Mouse (Mus musculus) lung, postnatal 0 days (tissue): ENCODE results near the gene Smoc2. TPM values are rescaled to one million over a fixed set of nuclear protein-coding genes. Genes with fewer than 3 reads are reported as not detected.

Experiments
- ATAC-seq: fragments of 200-750 bp; cut with Nextera tagmentation; 2 replicates; pipeline ENCODE4 v1.8.0; 2017; ENCODE audit warnings: moderate library complexity
- DNase-seq: peaks from one replicate; pipeline ENCODE4 v3.0.0-alpha.2; 2016; ENCODE audit warnings: low spot score
- H3K27ac ChIP-seq: fragments of 300-500 bp; sonication (generic); 2 replicates; pipeline ENCODE4 v1.5.1; 2014; ENCODE audit warnings: antibody characterized with exemption, mild to moderate bottlenecking, low read length, mixed read lengths
- H3K27me3 ChIP-seq: fragments of 300-500 bp; sonication (generic); replicated peaks from 2 replicates; pipeline ENCODE4 v1.6.1; 2014; ENCODE audit warnings: low read length, mixed read lengths; ENCODE audit not compliant: insufficient read depth
- H3K36me3 ChIP-seq: fragments of 300-500 bp; sonication (generic); 2 replicates; pipeline ENCODE4 v1.6.1; 2014; ENCODE audit warnings: low read length, mixed read lengths; ENCODE audit not compliant: insufficient read depth
- H3K4me1 ChIP-seq: fragments of 300-500 bp; sonication (generic); 2 replicates; pipeline ENCODE4 v1.6.1; 2014; ENCODE audit warnings: antibody characterized with exemption, low read depth, low read length, mixed read lengths; ENCODE audit not compliant: insufficient read depth
- H3K4me2 ChIP-seq: fragments of 300-500 bp; sonication (generic); replicated peaks from 2 replicates; pipeline ENCODE4 v1.6.1; 2014; ENCODE audit warnings: low read depth, mild to moderate bottlenecking, low read length, moderate library complexity, mixed read lengths
- H3K4me3 ChIP-seq: fragments of 300-500 bp; sonication (generic); 2 replicates; pipeline ENCODE4 v1.5.1; 2014; ENCODE audit warnings: low read depth, low read length
- H3K9ac ChIP-seq: fragments of 300-500 bp; sonication (generic); replicated peaks from 2 replicates; pipeline ENCODE4 v1.6.1; 2014; ENCODE audit warnings: low read depth, mild to moderate bottlenecking
- H3K9me3 ChIP-seq: fragments of 300-500 bp; sonication (generic); 2 replicates; pipeline ENCODE4 v1.6.1; 2016; ENCODE audit warnings: low read length, mixed read lengths
- CTCF ChIP-seq: IDR thresholded peaks from 2 replicates; pipeline ENCODE4 v1.5.1; 2016; ENCODE audit warnings: antibody characterized with exemption, mild to moderate bottlenecking
- EP300 ChIP-seq: IDR thresholded peaks from 2 replicates; pipeline ENCODE4 v1.6.1; 2016; ENCODE audit warnings: antibody characterized with exemption, mild to moderate bottlenecking, control low read depth
- WGBS: fragments of 180-500 bp; shearing (Covaris S2); extraction: QIAGEN DNeasy Blood & Tissue Kit; methylation state at CpG from one replicate; pipeline ENCODE4 v1.1.7; 2014; 5-methylcytosine and 5-hydroxymethylcytosine counted together
- polyA plus RNA-seq: library from polyadenylated mRNA; unstranded; fragments of >200 nt; fragmentation: Nextera tagmentation; extraction: Ambion mirVana; gene quantifications from 2 replicates; pipeline ENCODE4 v1.2.1, GENCODE M21; 2015

Gene Smoc2
- polyA plus RNA-seq, 1 experiment from 2014 or later, result 32.2 TPM

GRCm38 (mm10) chr17:14400960-14401359 is 121.7 kb downstream of the Smoc2 start:
- TF ChIP-seq EP300 (peak; percentile 11; the same call in 1 of the 2 replicates), CTCF (no peak)
- ATAC-seq (peak; percentile 92), DNase-seq (peak; percentile 78)
- H3K27me3 ChIP-seq, result no peaks in the 10 kb centered on the region
- H3K9me3 ChIP-seq, result no peaks in the 10 kb centered on the region
- no peak overlapping the region for H3K4me3 ChIP-seq
- no peak overlapping the region for H3K27ac ChIP-seq
- H3K36me3 ChIP-seq, result no peaks in the 10 kb centered on the region
- no peak overlapping the region for H3K9ac ChIP-seq
- H3K4me2 ChIP-seq, result no peak overlapping the region
- 47% methylated on average over 5 of the region's 5 CpGs for WGBS
- H3K4me1 ChIP-seq, result no peaks in the 10 kb centered on the region

GRCm38 (mm10) chr17:14407874-14408273 is 128.6 kb downstream of the Smoc2 start:
- no peaks in the 10 kb centered on the region for H3K4me1 ChIP-seq
- TF ChIP-seq CTCF (no peak), EP300 (no peak)
- H3K27me3 ChIP-seq, result no peaks in the 10 kb centered on the region
- no peaks in the 10 kb centered on the region for H3K36me3 ChIP-seq
- no peak overlapping the region for H3K9ac ChIP-seq
- peak; percentile 72 for ATAC-seq
- no peak overlapping the region for H3K4me2 ChIP-seq
- H3K4me3 ChIP-seq, result no peak overlapping the region
- 26% methylated on average over 5 of the region's 5 CpGs for WGBS
- no peaks in the 10 kb centered on the region for H3K9me3 ChIP-seq
- DNase-seq, result peak; percentile 76
- no peak overlapping the region for H3K27ac ChIP-seq

- H3K36me3 ChIP-seq, result no peaks in the 10 kb centered on the region
- H3K9ac ChIP-seq, result no peak overlapping the region
- 72% methylated on average over 2 of the region's 2 CpGs for WGBS
- no peak overlapping the region for H3K4me3 ChIP-seq
- peak; percentile 51 for TF ChIP-seq CTCF
- no peak for TF ChIP-seq EP300
- H3K9me3 ChIP-seq, result no peaks in the 10 kb centered on the region
- ATAC-seq, result no peak
- no peak overlapping the region for H3K27ac ChIP-seq
- H3K4me2 ChIP-seq, result no peak overlapping the region
- no peak for DNase-seq
- H3K27me3 ChIP-seq, result no peaks in the 10 kb centered on the region
- no peaks in the 10 kb centered on the region for H3K4me1 ChIP-seq
These were observed 133.2 kb downstream of the Smoc2 start for GRCm38 (mm10) chr17:14412460-14412859.

- no peaks in the 10 kb centered on the region for H3K27me3 ChIP-seq
- H3K4me1 ChIP-seq, result no peaks in the 10 kb centered on the region
- H3K4me2 ChIP-seq, result no peak overlapping the region
- H3K36me3 ChIP-seq, result no peaks in the 10 kb centered on the region
- 50% methylated on average over 5 of the region's 5 CpGs for WGBS
- DNase-seq (no peak), ATAC-seq (no peak)
- H3K9me3 ChIP-seq, result no peaks in the 10 kb centered on the region
- no peak for TF ChIP-seq EP300
- no peak for TF ChIP-seq CTCF
- H3K27ac ChIP-seq, result no peak overlapping the region
- no peak overlapping the region for H3K4me3 ChIP-seq
- H3K9ac ChIP-seq, result no peak overlapping the region
These were observed 135.2 kb downstream of the Smoc2 start for GRCm38 (mm10) chr17:14414511-14414910.

GRCm38 (mm10) chr17:14420460-14421046 is 141.2 kb downstream of the Smoc2 start:
- H3K27ac ChIP-seq, result no peak overlapping the region
- DNase-seq (no peak), ATAC-seq (no peak)
- H3K36me3 ChIP-seq, result no peaks in the 10 kb centered on the region
- H3K4me1 ChIP-seq, result no peaks in the 10 kb centered on the region
- H3K27me3 ChIP-seq, result no peaks in the 10 kb centered on the region
- no peak overlapping the region for H3K4me3 ChIP-seq
- no peaks in the 10 kb centered on the region for H3K9me3 ChIP-seq
- no peak overlapping the region for H3K9ac ChIP-seq
- H3K4me2 ChIP-seq, result no peak overlapping the region
- WGBS, result 53% methylated on average over 8 of the region's 8 CpGs
- TF ChIP-seq EP300 (no peak), CTCF (no peak)

GRCm38 (mm10) chr17:14426481-14426880 is 147.2 kb downstream of the Smoc2 start:
- Histone ChIP-seq H3K9ac (no peak overlapping the region), H3K27me3 (no peaks in the 10 kb centered on the region), H3K4me2 (no peak overlapping the region), H3K4me1 (no peaks in the 10 kb centered on the region), H3K9me3 (no peaks in the 10 kb centered on the region), H3K27ac (no peak overlapping the region), H3K36me3 (no peaks in the 10 kb centered on the region), H3K4me3 (no peak overlapping the region)
- 35% methylated on average over 6 of the region's 6 CpGs for WGBS
- no peak for TF ChIP-seq CTCF
- no peak for TF ChIP-seq EP300
- no peak; the same call in 1 of the 2 replicates for ATAC-seq
- peak; percentile 12 for DNase-seq

GRCm38 (mm10) chr17:14434717-14435116 is 155.4 kb downstream of the Smoc2 start:
- Histone ChIP-seq H3K4me2 (no peak overlapping the region), H3K36me3 (no peaks in the 10 kb centered on the region), H3K4me3 (no peak overlapping the region), H3K9ac (no peak overlapping the region), H3K27me3 (no peaks in the 10 kb centered on the region), H3K27ac (no peak overlapping the region), H3K9me3 (no peaks in the 10 kb centered on the region), H3K4me1 (no peaks in the 10 kb centered on the region)
- 36% methylated on average over 4 of the region's 4 CpGs for WGBS
- peak; percentile 79 for DNase-seq
- peak; percentile 91 for ATAC-seq
- no peak for TF ChIP-seq CTCF
- TF ChIP-seq EP300, result no peak
